Mouse (Mus musculus): ENCODE data around the gene E030018B13Rik.

GRCm38 (mm10) chr7:63894662-63895061 is 22.0 kb upstream of the E030018B13Rik start:
- TF ChIP-seq CTCF (IDR thresholded peaks at IDR 0.05; ENCODE audit: low read depth) = no peak
- TF ChIP-seq EP300 (IDR thresholded peaks at IDR 0.05; ENCODE audit: low read depth) = no peak
